Mouse (Mus musculus) stomach, embryonic 15.5 days (tissue): ENCODE measurements around the gene Kif1b. TPM values are rescaled to one million over a fixed set of nuclear protein-coding genes. Genes with fewer than 3 reads are reported as not detected.

Experiments used
- ATAC-seq: fragments of 200-750 bp; cut with Nextera tagmentation; 2 replicates; pipeline ENCODE4 v1.8.0; 2017; ENCODE audit warnings: low read depth, moderate number of reproducible peaks, moderate TSS enrichment; ENCODE audit not compliant: insufficient read depth, low FRiP score
- H3K27ac ChIP-seq: fragments of 300-500 bp; sonication (generic); 2 replicates; pipeline ENCODE4 v1.5.1; 2015; ENCODE audit warnings: mild to moderate bottlenecking, inconsistent platforms
- H3K27me3 ChIP-seq: fragments of 300-500 bp; sonication (generic); replicated peaks from 2 replicates; pipeline ENCODE4 v1.6.1; 2015; ENCODE audit warnings: inconsistent platforms
- H3K36me3 ChIP-seq: fragments of 300-500 bp; sonication (generic); 2 replicates; pipeline ENCODE4 v1.6.1; 2015; ENCODE audit warnings: inconsistent platforms
- H3K4me1 ChIP-seq: fragments of 300-500 bp; sonication (generic); 2 replicates; pipeline ENCODE4 v1.6.1; 2015; ENCODE audit warnings: inconsistent platforms
- H3K4me2 ChIP-seq: fragments of 300-500 bp; sonication (generic); 2 replicates; pipeline ENCODE4 v1.6.1; 2015; ENCODE audit warnings: mild to moderate bottlenecking, inconsistent platforms
- H3K4me3 ChIP-seq: fragments of 300-500 bp; sonication (generic); replicated peaks from 2 replicates; pipeline ENCODE4 v1.5.1; 2015; ENCODE audit warnings: inconsistent platforms
- H3K9ac ChIP-seq: fragments of 300-500 bp; sonication (generic); 2 replicates; pipeline ENCODE4 v1.6.1; 2015; ENCODE audit warnings: inconsistent platforms
- H3K9me3 ChIP-seq: fragments of 300-500 bp; sonication (generic); 2 replicates; pipeline ENCODE4 v1.6.1; 2016; ENCODE audit warnings: inconsistent platforms
- WGBS: fragments of 180-500 bp; shearing (Covaris S2); methylation state at CpG from one replicate; pipeline ENCODE4 v1.1.7; 2015; 5-methylcytosine and 5-hydroxymethylcytosine counted together
- polyA plus RNA-seq: library from polyadenylated mRNA; unstranded; fragments of >200 nt; fragmentation: Nextera tagmentation; extraction: Ambion mirVana; gene quantifications from 2 replicates; pipeline ENCODE4 v1.2.1, GENCODE M21; 2015

The Kif1b gene
- polyA plus RNA-seq, 1 experiment from 2014 or later: 39.3 TPM

GRCm38 (mm10) chr4:149311996-149312395, 4.5 kb upstream of the Kif1b start:
- no peaks in the 10 kb centered on the region for H3K9me3 ChIP-seq
- WGBS: 85% methylated on average over 5 of the region's 5 CpGs
- H3K4me3 ChIP-seq: no peak overlapping the region
- H3K27me3 ChIP-seq: no peaks in the 10 kb centered on the region
- no peak overlapping the region for H3K4me2 ChIP-seq
- peaks cover 5% of the 10 kb centered on the region; the same call in 1 of the 2 replicates for H3K4me1 ChIP-seq
- no peaks in the 10 kb centered on the region for H3K36me3 ChIP-seq
- H3K9ac ChIP-seq: no peak overlapping the region
- no peak overlapping the region for H3K27ac ChIP-seq
- ATAC-seq: no peak

- Histone ChIP-seq H3K4me1 (peaks cover 8% of the 10 kb centered on the region; the same call in 1 of the 2 replicates), H3K27me3 (no peaks in the 10 kb centered on the region), H3K36me3 (no peaks in the 10 kb centered on the region), H3K4me3 (peak overlapping the region; percentile 92), H3K9ac (peak overlapping the region; percentile 53; the same call in 1 of the 2 replicates), H3K9me3 (no peaks in the 10 kb centered on the region), H3K27ac (peak overlapping the region; percentile 87), H3K4me2 (peak overlapping the region; percentile 75)
- WGBS: 58% methylated on average over 3 of the region's 3 CpGs
- ATAC-seq: no peak
Observed at GRCm38 (mm10) chr4:149308491-149308820, 963 bp upstream of the Kif1b start.

GRCm38 (mm10) chr4:149306712-149307595, 539 bp downstream of the Kif1b start:
- Histone ChIP-seq H3K36me3 (no peaks in the 10 kb centered on the region), H3K9ac (peak overlapping the region; percentile 98), H3K4me2 (peak overlapping the region; percentile 64), H3K4me3 (peak overlapping the region; percentile 92), H3K4me1 (peaks cover 15% of the 10 kb centered on the region; the same call in 1 of the 2 replicates), H3K27ac (peak overlapping the region; percentile 90), H3K9me3 (no peaks in the 10 kb centered on the region), H3K27me3 (no peaks in the 10 kb centered on the region)
- no peak; the same call in 1 of the 2 replicates for ATAC-seq
- WGBS: under 1% methylated on average over 80 of the region's 83 CpGs

GRCm38 (mm10) chr4:149305761-149306711, 1.5 kb downstream of the Kif1b start:
- WGBS: 38% methylated on average over 14 of the region's 14 CpGs
- peak overlapping the region; percentile 90 for H3K27ac ChIP-seq

GRCm38 (mm10) chr4:149304466-149304865, 3.0 kb downstream of the Kif1b start:
- Histone ChIP-seq H3K4me3 (no peak overlapping the region), H3K9ac (no peak overlapping the region), H3K27me3 (no peaks in the 10 kb centered on the region), H3K4me2 (no peak overlapping the region), H3K36me3 (no peaks in the 10 kb centered on the region), H3K27ac (no peak overlapping the region), H3K4me1 (peaks cover 21% of the 10 kb centered on the region; the same call in 1 of the 2 replicates), H3K9me3 (no peaks in the 10 kb centered on the region)
- WGBS: 62% methylated on average over 1 of the region's 1 CpGs
- ATAC-seq: no peak

More at GRCm38 (mm10) chr4:149305761-149306711, 1.5 kb downstream of the Kif1b start:
- Histone ChIP-seq H3K36me3 (no peaks in the 10 kb centered on the region), H3K4me2 (peak overlapping the region; percentile 64), H3K9ac (peak overlapping the region; percentile 98), H3K27me3 (no peaks in the 10 kb centered on the region), H3K9me3 (no peaks in the 10 kb centered on the region), H3K4me3 (peak overlapping the region; percentile 92), H3K4me1 (peaks cover 21% of the 10 kb centered on the region; the same call in 1 of the 2 replicates)
- no peak for ATAC-seq

- no peaks in the 10 kb centered on the region for H3K36me3 ChIP-seq
- WGBS: 44% methylated on average over 5 of the region's 5 CpGs
- peaks cover 21% of the 10 kb centered on the region; the same call in 1 of the 2 replicates for H3K4me1 ChIP-seq
- no peak overlapping the region for H3K9ac ChIP-seq
- H3K27ac ChIP-seq: no peak overlapping the region
- no peak for ATAC-seq
- H3K9me3 ChIP-seq: no peaks in the 10 kb centered on the region
- no peak overlapping the region for H3K4me3 ChIP-seq
- no peak overlapping the region for H3K4me2 ChIP-seq
- no peaks in the 10 kb centered on the region for H3K27me3 ChIP-seq
Observed at GRCm38 (mm10) chr4:149303502-149303901, 4.0 kb downstream of the Kif1b start.

GRCm38 (mm10) chr4:149302751-149303150, 4.7 kb downstream of the Kif1b start:
- Histone ChIP-seq H3K27ac (no peak overlapping the region), H3K9ac (no peak overlapping the region), H3K4me1 (peaks cover 21% of the 10 kb centered on the region; the same call in 1 of the 2 replicates), H3K4me2 (no peak overlapping the region), H3K27me3 (no peaks in the 10 kb centered on the region), H3K4me3 (no peak overlapping the region), H3K36me3 (no peaks in the 10 kb centered on the region), H3K9me3 (no peaks in the 10 kb centered on the region)
- WGBS: 67% methylated on average over 5 of the region's 5 CpGs
- ATAC-seq: no peak

GRCm38 (mm10) chr4:149302136-149302535, 5.4 kb downstream of the Kif1b start:
- Histone ChIP-seq H3K4me2 (no peak overlapping the region), H3K27ac (no peak overlapping the region), H3K36me3 (no peaks in the 10 kb centered on the region), H3K4me3 (no peak overlapping the region), H3K9me3 (no peaks in the 10 kb centered on the region), H3K4me1 (peaks cover 21% of the 10 kb centered on the region; the same call in 1 of the 2 replicates), H3K9ac (no peak overlapping the region), H3K27me3 (no peaks in the 10 kb centered on the region)
- WGBS: 61% methylated on average over 3 of the region's 3 CpGs
- no peak for ATAC-seq

GRCm38 (mm10) chr4:149296501-149296900, 11.0 kb downstream of the Kif1b start:
- no peaks in the 10 kb centered on the region for H3K9me3 ChIP-seq
- H3K27me3 ChIP-seq: no peaks in the 10 kb centered on the region
- H3K27ac ChIP-seq: no peak overlapping the region
- no peak for ATAC-seq
- no peak overlapping the region for H3K4me2 ChIP-seq
- no peak overlapping the region for H3K4me3 ChIP-seq
- no peaks in the 10 kb centered on the region for H3K36me3 ChIP-seq
- no peak overlapping the region for H3K9ac ChIP-seq
- H3K4me1 ChIP-seq: peaks cover 9% of the 10 kb centered on the region; the same call in 1 of the 2 replicates
- 75% methylated on average over 2 of the region's 2 CpGs for WGBS

GRCm38 (mm10) chr4:149292984-149293383, 14.5 kb downstream of the Kif1b start:
- Histone ChIP-seq H3K9me3 (no peaks in the 10 kb centered on the region), H3K9ac (no peak overlapping the region), H3K4me1 (peaks cover 7% of the 10 kb centered on the region; the same call in 1 of the 2 replicates), H3K27me3 (no peaks in the 10 kb centered on the region), H3K4me3 (no peak overlapping the region), H3K27ac (no peak overlapping the region), H3K4me2 (no peak overlapping the region), H3K36me3 (no peaks in the 10 kb centered on the region; the same call in 1 of the 2 replicates)
- WGBS: 65% methylated on average over 5 of the region's 5 CpGs
- no peak for ATAC-seq

GRCm38 (mm10) chr4:149291061-149291460, 16.4 kb downstream of the Kif1b start:
- H3K9me3 ChIP-seq: no peaks in the 10 kb centered on the region
- H3K4me3 ChIP-seq: no peak overlapping the region
- no peak for ATAC-seq
- no peak overlapping the region for H3K4me2 ChIP-seq
- peaks cover 14% of the 10 kb centered on the region; the same call in 1 of the 2 replicates for H3K4me1 ChIP-seq
- H3K36me3 ChIP-seq: no peaks in the 10 kb centered on the region; the same call in 1 of the 2 replicates
- no peaks in the 10 kb centered on the region for H3K27me3 ChIP-seq
- no peak overlapping the region for H3K27ac ChIP-seq
- WGBS: 82% methylated on average over 9 of the region's 9 CpGs
- no peak overlapping the region for H3K9ac ChIP-seq
